Mouse (Mus musculus) brain, embryonic 14.5 days (tissue): ENCODE measurements around the gene 4930486L24Rik.

Source experiments
- CTCF ChIP-seq: fragments of 200-500 bp; IDR thresholded peaks from 2 replicates; pipeline ENCODE4 v1.5.1; 2012; ENCODE audit warnings: inconsistent platforms, mild to moderate bottlenecking, moderate library complexity, borderline replicate concordance; ENCODE audit not compliant: insufficient read depth, insufficient read length; ENCODE audit errors: extremely low read depth
- POLR2A ChIP-seq: fragments of 200-500 bp; IDR thresholded peaks from 2 replicates; pipeline ENCODE4 v1.6.1; 2012; ENCODE audit warnings: mild to moderate bottlenecking, inconsistent platforms, borderline replicate concordance; ENCODE audit not compliant: poor library complexity, insufficient read depth, insufficient read length, severe bottlenecking; ENCODE audit errors: extremely low read depth

DNA sequence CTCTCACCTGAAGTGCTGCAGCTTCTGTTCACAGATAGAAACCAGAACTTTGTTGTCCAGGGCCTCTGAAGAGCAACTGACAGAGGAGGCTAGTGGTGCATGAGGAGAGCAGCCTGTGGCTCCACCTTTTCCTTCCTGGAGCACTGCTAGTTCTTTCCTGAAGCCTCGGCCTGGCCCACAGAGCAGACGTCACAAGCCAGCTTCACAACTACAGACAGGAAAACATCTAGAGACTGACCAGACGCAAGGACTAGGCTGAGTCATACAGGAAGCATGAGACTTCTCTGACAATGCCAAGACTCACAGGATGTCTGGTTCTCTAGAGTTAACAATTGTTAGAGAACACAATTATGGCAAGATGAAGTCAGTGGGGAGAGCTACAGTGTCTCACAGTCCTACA lies 33.1 kb upstream of the 4930486L24Rik start, which contains the start of gene Ctla2b:
- TF ChIP-seq CTCF (no peak), POLR2A (no peak)
